Mouse (Mus musculus) brain, embryonic 14.5 days (tissue): ENCODE results near the gene Ugt1a1.

Experiments used
- CTCF ChIP-seq: fragments of 200-500 bp; IDR thresholded peaks from 2 replicates; pipeline ENCODE4 v1.5.1; 2012; ENCODE audit warnings: inconsistent platforms, mild to moderate bottlenecking, moderate library complexity, borderline replicate concordance; ENCODE audit not compliant: insufficient read depth, insufficient read length; ENCODE audit errors: extremely low read depth
- POLR2A ChIP-seq: fragments of 200-500 bp; IDR thresholded peaks from 2 replicates; pipeline ENCODE4 v1.6.1; 2012; ENCODE audit warnings: mild to moderate bottlenecking, inconsistent platforms, borderline replicate concordance; ENCODE audit not compliant: poor library complexity, insufficient read depth, insufficient read length, severe bottlenecking; ENCODE audit errors: extremely low read depth

- TF ChIP-seq CTCF (no peak), POLR2A (no peak)
These were observed 17.8 kb downstream of the Ugt1a1 start for GRCm38 (mm10) chr1:88229566-88229965.
